25 mouse cellular contexts compared by ENCODE assay signal in genomic region chr1:186236267-186237020, GRCm38 (mm10).
A peak's percentile ranks its signal among the peaks of the same experiment; 100 is the strongest.
DNase-seq lines count a peak whose midpoint lies in the region; ATAC-seq lines count a peak whose summit lies in the region.
"Had no signal": no experiment of that assay in that cellular context is flagged by ENCODE, and none has a peak within 500 bp of the region (broad histone marks: within the 10 kb centered on the region; RNA-seq: fewer than 3 reads in every experiment).

No protein-coding gene starts in this region.

- H3K36me3 ChIP-seq in lung, embryonic 16.5 days (ENCODE audit: control insufficient read depth, insufficient read depth, low read length): no peaks in the 10 kb centered on the region
- no peaks in the 10 kb centered on the region for H3K36me3 ChIP-seq in neural tube, embryonic 15.5 days
- H3K36me3 ChIP-seq: forebrain, embryonic 12.5 days; midbrain, embryonic 10.5 days; midbrain, embryonic 15.5 days had no signal

- peak; percentile 77 for ATAC-seq in lung, embryonic 16.5 days (ENCODE audit: low read depth)
- no peak for ATAC-seq in neural tube, embryonic 15.5 days (ENCODE audit: low FRiP score)
- ATAC-seq: hindbrain, embryonic 16.5 days; midbrain, embryonic 15.5 days had no signal

- no peak overlapping the region for H3K4me3 ChIP-seq in lung, embryonic 16.5 days (ENCODE audit: low read length)
- no peak overlapping the region for H3K4me3 ChIP-seq in neural tube, embryonic 15.5 days (replicated peaks)
- H3K4me3 ChIP-seq: forebrain, embryonic 12.5 days; midbrain, embryonic 10.5 days; midbrain, embryonic 15.5 days had no signal

- peak; percentile 76 for DNase-seq in heart, adult 11 months
- no peak for DNase-seq in heart, postnatal 4 days
- no peak for DNase-seq in lung, adult 18-20 months
- DNase-seq in lung, postnatal 10 days: peak; percentile 47
- peak; percentile 77 for DNase-seq in retina, postnatal 1 day
- no peak for DNase-seq in layer of hippocampus, adult 9-10 months (ENCODE audit: low spot score)
- DNase-seq: adrenal gland, adult 8-10 months; cerebellum, adult 11 months; cerebellum, adult 9-10 months; embryo, embryonic 11 days; gastrocnemius, postnatal 36 days; heart, postnatal 14 days; kidney, adult 18-20 months; layer of hippocampus, adult 9-11 months; liver; right cerebral cortex, postnatal 4 days; thymus, adult 2 months; thymus, postnatal 36 days had no signal

- 47% methylated on average over 7 of the region's 7 CpGs for WGBS in lung, embryonic 16.5 days
- WGBS in neural tube, embryonic 15.5 days: 33% methylated on average over 7 of the region's 7 CpGs

- no peak overlapping the region for H3K27ac ChIP-seq in lung, embryonic 16.5 days (ENCODE audit: low read length)
- no peak overlapping the region for H3K27ac ChIP-seq in neural tube, embryonic 15.5 days (replicated peaks)
- H3K27ac ChIP-seq: forebrain, embryonic 12.5 days; liver, embryonic 14.5 days; midbrain, embryonic 10.5 days; midbrain, embryonic 15.5 days had no signal

- H3K27me3 ChIP-seq in lung, embryonic 16.5 days (ENCODE audit: control insufficient read depth, insufficient read depth, low read depth, low read length): no peaks in the 10 kb centered on the region
- no peaks in the 10 kb centered on the region for H3K27me3 ChIP-seq in neural tube, embryonic 15.5 days (replicated peaks)
- H3K27me3 ChIP-seq: forebrain, embryonic 12.5 days; midbrain, embryonic 15.5 days had no signal

- no peaks in the 10 kb centered on the region; the same call in 1 of the 2 replicates for H3K4me1 ChIP-seq in lung, embryonic 16.5 days (replicated peaks; ENCODE audit: control insufficient read depth, insufficient read depth, low read length)
- no peaks in the 10 kb centered on the region for H3K4me1 ChIP-seq in neural tube, embryonic 15.5 days
- H3K4me1 ChIP-seq: forebrain, embryonic 12.5 days; midbrain, embryonic 15.5 days had no signal

- H3K9me3 ChIP-seq in lung, embryonic 16.5 days (ENCODE audit: control insufficient read depth, low read length): no peaks in the 10 kb centered on the region
- H3K9me3 ChIP-seq in neural tube, embryonic 15.5 days (replicated peaks): no peaks in the 10 kb centered on the region
- H3K9me3 ChIP-seq: forebrain, embryonic 12.5 days; midbrain, embryonic 10.5 days; midbrain, embryonic 15.5 days had no signal

- no peak overlapping the region for H3K9ac ChIP-seq in lung, embryonic 16.5 days (ENCODE audit: low read length)
- H3K9ac ChIP-seq in neural tube, embryonic 15.5 days (replicated peaks): no peak overlapping the region
- H3K9ac ChIP-seq: forebrain, embryonic 12.5 days; liver, embryonic 14.5 days; midbrain, embryonic 15.5 days had no signal

- H3K4me2 ChIP-seq in lung, embryonic 16.5 days (ENCODE audit: low read depth, low read length): no peak overlapping the region
- no peak overlapping the region for H3K4me2 ChIP-seq in neural tube, embryonic 15.5 days
- H3K4me2 ChIP-seq: forebrain, embryonic 12.5 days; midbrain, embryonic 15.5 days had no signal

Comparison
In these comparisons a context has a peak if more than half of its experiments do, and no peak if none do; other contexts are left out.
1. DNase-seq: peak in heart, adult 11 months (single experiment), lung, postnatal 10 days (single experiment) and retina, postnatal 1 day (single experiment); none in heart, postnatal 4 days (single experiment), lung, adult 18-20 months (0 of 2) and layer of hippocampus, adult 9-10 months (single experiment).